20 mouse cellular contexts compared by ENCODE assay signal in genomic region chr7:19724167-19724566, GRCm38 (mm10). TPM values are rescaled to one million over a fixed set of nuclear protein-coding genes. Genes with fewer than 3 reads are reported as not detected.
A peak's percentile ranks its signal among the peaks of the same experiment; 100 is the strongest.
DNase-seq lines count a peak whose midpoint lies in the region; ATAC-seq lines count a peak whose summit lies in the region.
"Had no signal": no experiment of that assay in that cellular context is flagged by ENCODE, and none has a peak within 500 bp of the region (broad histone marks: within the 10 kb centered on the region; RNA-seq: fewer than 3 reads in every experiment).

No protein-coding gene starts in this region.

- H3K4me3 ChIP-seq in kidney, embryonic 15.5 days (replicated peaks), result no peak overlapping the region
- H3K4me3 ChIP-seq in intestine, embryonic 16.5 days (ENCODE audit: low read length), result no peak overlapping the region
- H3K4me3 ChIP-seq in limb, embryonic 10.5 days, result no peak overlapping the region
- H3K4me3 ChIP-seq: hindbrain, embryonic 10.5 days; liver, embryonic 15.5 days; myocyte; neural tube, embryonic 15.5 days had no signal

- H3K9ac ChIP-seq in kidney, embryonic 15.5 days, result no peak overlapping the region
- H3K9ac ChIP-seq in intestine, embryonic 16.5 days (ENCODE audit: low read depth, low read length), result no peak overlapping the region
- H3K9ac ChIP-seq: liver, embryonic 15.5 days; neural tube, embryonic 15.5 days had no signal

- H3K4me1 ChIP-seq in kidney, embryonic 15.5 days, result no peaks in the 10 kb centered on the region
- 0 out of 2 replicates have a peak, but pooled peaks cover 4% of the 10 kb centered on the region for H3K4me1 ChIP-seq in intestine, embryonic 16.5 days (ENCODE audit: control insufficient read depth, insufficient read depth, low read length)
- no peaks in the 10 kb centered on the region for H3K4me1 ChIP-seq in limb, embryonic 10.5 days
- H3K4me1 ChIP-seq: hindbrain, embryonic 10.5 days; neural tube, embryonic 15.5 days had no signal

- H3K27ac ChIP-seq in kidney, embryonic 15.5 days, result no peak overlapping the region
- H3K27ac ChIP-seq in intestine, embryonic 16.5 days (ENCODE audit: low read length), result no peak overlapping the region
- no peak overlapping the region for H3K27ac ChIP-seq in limb, embryonic 10.5 days
- H3K27ac ChIP-seq: hindbrain, embryonic 10.5 days; liver, embryonic 15.5 days; neural tube, embryonic 15.5 days had no signal

- ATAC-seq in kidney, embryonic 15.5 days (replicated peaks; ENCODE audit: low FRiP score), result no peak
- 0 out of 2 replicates have a peak, but pooled peaks have one; percentile 37 for ATAC-seq in intestine, embryonic 16.5 days
- no peak for ATAC-seq in cerebellum, adult (ENCODE audit: insufficient number of reproducible peaks, low FRiP score, low TSS enrichment)
- ATAC-seq: forebrain, embryonic 16.5 days had no signal

- WGBS in kidney, embryonic 15.5 days, result 93% methylated on average over 12 of the region's 12 CpGs
- 90% methylated on average over 12 of the region's 12 CpGs for WGBS in intestine, embryonic 16.5 days
- 95% methylated on average over 12 of the region's 12 CpGs for WGBS in limb, embryonic 10.5 days

- no peaks in the 10 kb centered on the region for H3K27me3 ChIP-seq in kidney, embryonic 15.5 days
- H3K27me3 ChIP-seq in intestine, embryonic 16.5 days (replicated peaks; ENCODE audit: control insufficient read depth, insufficient read depth, low read length), result no peaks in the 10 kb centered on the region
- H3K27me3 ChIP-seq in limb, embryonic 10.5 days (ENCODE audit: low read depth, poor library complexity, severe bottlenecking), result no peaks in the 10 kb centered on the region
- H3K27me3 ChIP-seq: CH12.LX; liver, embryonic 15.5 days; neural tube, embryonic 15.5 days had no signal

- no peak overlapping the region for H3K4me2 ChIP-seq in kidney, embryonic 15.5 days
- H3K4me2 ChIP-seq in intestine, embryonic 16.5 days (ENCODE audit: low read depth, low read length), result no peak overlapping the region
- H3K4me2 ChIP-seq: liver, embryonic 15.5 days; neural tube, embryonic 15.5 days had no signal

- H3K9me3 ChIP-seq in kidney, embryonic 15.5 days (replicated peaks), result peaks cover 18% of the 10 kb centered on the region
- H3K9me3 ChIP-seq in intestine, embryonic 16.5 days (ENCODE audit: control insufficient read depth, low read length), result peaks cover 15% of the 10 kb centered on the region
- H3K9me3 ChIP-seq in limb, embryonic 10.5 days (replicated peaks), result peaks cover 6% of the 10 kb centered on the region; the same call in 1 of the 2 replicates
- H3K9me3 ChIP-seq: liver, embryonic 15.5 days; neural tube, embryonic 15.5 days had no signal

- peak; percentile 75 for DNase-seq in kidney, adult 11 months
- peak; percentile 84 to 90 for DNase-seq in lung, adult 18-20 months
- peak; percentile 60 to 74 for DNase-seq in lung, postnatal 4 days
- no peak for DNase-seq in cerebellum, postnatal 14 days
- DNase-seq in limb, embryonic 10.5 days (ENCODE audit: low spot score), result no peak
- DNase-seq: cerebellum, adult 11-12 months; midbrain, embryonic 14.5 days; thymus, postnatal 25 days had no signal

- H3K36me3 ChIP-seq in kidney, embryonic 15.5 days, result peaks cover 100% of the 10 kb centered on the region
- peaks cover 40% of the 10 kb centered on the region for H3K36me3 ChIP-seq in intestine, embryonic 16.5 days (ENCODE audit: control insufficient read depth, insufficient read depth, low read length)
- peaks cover 99% of the 10 kb centered on the region for H3K36me3 ChIP-seq in limb, embryonic 10.5 days
- H3K36me3 ChIP-seq: liver, embryonic 15.5 days had no signal

RNA-seq across cellular contexts. Expression of gene Tomm40, which starts 8.9 kb away (rescaled TPM):
- polyA plus RNA-seq in kidney, embryonic 15.5 days (2015; fragmentation: Nextera tagmentation; extraction: Ambion mirVana), result 168 and 177 TPM in 2 replicates
- 143 and 157 TPM in 2 replicates for polyA plus RNA-seq in intestine, embryonic 16.5 days (2015; fragmentation: Nextera tagmentation; extraction: Ambion mirVana)
- 244 and 285 TPM in 2 replicates for polyA plus RNA-seq in limb, embryonic 10.5 days (2016; fragmentation: Nextera tagmentation; extraction: Ambion mirVana)

RNA-seq across cellular contexts. Expression of gene Apoe, which starts 25.2 kb away (rescaled TPM):
- polyA plus RNA-seq in kidney, embryonic 15.5 days (2015; fragmentation: Nextera tagmentation; extraction: Ambion mirVana), result 259 and 340 TPM in 2 replicates
- polyA plus RNA-seq in intestine, embryonic 16.5 days (2015; fragmentation: Nextera tagmentation; extraction: Ambion mirVana), result 314 and 355 TPM in 2 replicates
- 63.0 and 83.6 TPM in 2 replicates for polyA plus RNA-seq in limb, embryonic 10.5 days (2016; fragmentation: Nextera tagmentation; extraction: Ambion mirVana)

RNA-seq across cellular contexts. Expression of gene Nectin2, which starts 26.1 kb away (rescaled TPM):
- polyA plus RNA-seq in kidney, embryonic 15.5 days (2015; fragmentation: Nextera tagmentation; extraction: Ambion mirVana), result 130 and 138 TPM in 2 replicates
- polyA plus RNA-seq in intestine, embryonic 16.5 days (2015; fragmentation: Nextera tagmentation; extraction: Ambion mirVana), result 143 and 149 TPM in 2 replicates
- 78.1 and 87.9 TPM in 2 replicates for polyA plus RNA-seq in limb, embryonic 10.5 days (2016; fragmentation: Nextera tagmentation; extraction: Ambion mirVana)

RNA-seq across cellular contexts. Expression of gene Apoc1, which starts 31.7 kb away (rescaled TPM):
- 15.7 and 20.7 TPM in 2 replicates for polyA plus RNA-seq in kidney, embryonic 15.5 days (2015; fragmentation: Nextera tagmentation; extraction: Ambion mirVana)
- polyA plus RNA-seq in intestine, embryonic 16.5 days (2015; fragmentation: Nextera tagmentation; extraction: Ambion mirVana), result 39.5 and 43.2 TPM in 2 replicates
- polyA plus RNA-seq in limb, embryonic 10.5 days (2016; fragmentation: Nextera tagmentation; extraction: Ambion mirVana), result 3.0 and 4.8 TPM in 2 replicates
- polyA plus RNA-seq: myocyte; small intestine, adult 2 months had no signal

RNA-seq across cellular contexts. Expression of gene Apoc4, which starts 42.9 kb away (rescaled TPM):
- polyA plus RNA-seq in kidney, embryonic 15.5 days (2015; fragmentation: Nextera tagmentation; extraction: Ambion mirVana), result 2.3 and 6.6 TPM in 2 replicates
- 2.6 and 8.3 TPM in 2 replicates for polyA plus RNA-seq in intestine, embryonic 16.5 days (2015; fragmentation: Nextera tagmentation; extraction: Ambion mirVana)
- 0.06 TPM in 1 of 2 replicates, not detected in the other for polyA plus RNA-seq in limb, embryonic 10.5 days (2016; fragmentation: Nextera tagmentation; extraction: Ambion mirVana)
- polyA plus RNA-seq: embryonic facial prominence, embryonic 11.5 days; forebrain, embryonic 16.5 days; hindbrain, embryonic 10.5 days; midbrain, embryonic 14.5 days; myocyte; testis, adult 2 months had no signal

Comparison
In these comparisons a context has a peak if more than half of its experiments do, and no peak if none do; other contexts are left out.
1. DNase-seq: peak in kidney, adult 11 months (single experiment), lung, adult 18-20 months (2 of 2) and lung, postnatal 4 days (2 of 2); none in cerebellum, postnatal 14 days (0 of 2) and limb, embryonic 10.5 days (single experiment).